Mouse (Mus musculus): ENCODE results near the gene Col8a2.

Gene Col8a2

GRCm38 (mm10) chr4:126286492-126286891 is at the start of gene Col8a2:
TSS of gene Col8a2 (plus strand) at chr4:126286793.
- DNase-seq (ENCODE audit: low spot score in 2 of 2) = no peak

- peak; percentile 35 to 65 for DNase-seq (ENCODE audit: low spot score in 2 of 2)
Observed at GRCm38 (mm10) chr4:126237721-126238242, 48.8 kb upstream of the Col8a2 start.

GRCm38 (mm10) chr4:126239862-126240475 is 46.6 kb upstream of the Col8a2 start:
- DNase-seq (ENCODE audit: low spot score in 2 of 2) = peak in 1 of 2 experiments; percentile 25

- DNase-seq (ENCODE audit: low spot score in 2 of 2) = peak in 1 of 2 experiments; percentile 25
Observed at GRCm38 (mm10) chr4:126241956-126242355, 44.6 kb upstream of the Col8a2 start.

- peak in 1 of 2 experiments; percentile 19 for DNase-seq (ENCODE audit: low spot score in 2 of 2)
Observed at GRCm38 (mm10) chr4:126242510-126242909, 44.1 kb upstream of the Col8a2 start.

GRCm38 (mm10) chr4:126246202-126246889 is 40.2 kb upstream of the Col8a2 start:
- DNase-seq (ENCODE audit: low spot score in 2 of 2) = no peak

- no peak for DNase-seq (ENCODE audit: low spot score in 2 of 2)
Observed at GRCm38 (mm10) chr4:126248261-126248868, 38.2 kb upstream of the Col8a2 start.

- no peak for DNase-seq (ENCODE audit: low spot score in 2 of 2)
Observed at GRCm38 (mm10) chr4:126250659-126251058, 35.9 kb upstream of the Col8a2 start.

- no peak for DNase-seq (ENCODE audit: low spot score in 2 of 2)
Observed at GRCm38 (mm10) chr4:126251655-126252254, 34.8 kb upstream of the Col8a2 start.

- no peak for DNase-seq (ENCODE audit: low spot score in 2 of 2)
Observed at GRCm38 (mm10) chr4:126252411-126253237, 34.0 kb upstream of the Col8a2 start.

- no peak for DNase-seq (ENCODE audit: low spot score in 2 of 2)
Observed at GRCm38 (mm10) chr4:126253637-126254272, 32.8 kb upstream of the Col8a2 start.

- DNase-seq (ENCODE audit: low spot score in 2 of 2) = peak; percentile 81 to 86
Observed at GRCm38 (mm10) chr4:126254315-126255112, 32.1 kb upstream of the Col8a2 start.

GRCm38 (mm10) chr4:126255113-126256001 is 31.2 kb upstream of the Col8a2 start:
- peak; percentile 73 to 78 for DNase-seq (ENCODE audit: low spot score in 2 of 2)

- DNase-seq (ENCODE audit: low spot score in 2 of 2) = peak; percentile 89 to 90
Observed at GRCm38 (mm10) chr4:126256131-126256791, 30.3 kb upstream of the Col8a2 start, which contains the start of gene Map7d1. TSS of gene Map7d1 (minus strand) at chr4:126256343.

GRCm38 (mm10) chr4:126256967-126257881 is 29.4 kb upstream of the Col8a2 start:
- peak in 1 of 2 experiments; percentile 61 for DNase-seq (ENCODE audit: low spot score in 2 of 2)

GRCm38 (mm10) chr4:126259063-126259462 is 27.5 kb upstream of the Col8a2 start:
- DNase-seq (ENCODE audit: low spot score in 2 of 2) = no peak

- DNase-seq (ENCODE audit: low spot score in 2 of 2) = peak in 1 of 2 experiments; percentile 56
Observed at GRCm38 (mm10) chr4:126259523-126260160, 27.0 kb upstream of the Col8a2 start.

Measured in right cerebral cortex, postnatal 10 days (tissue).